Mouse (Mus musculus) heart, adult 2 months (tissue): ENCODE results near the gene Stag3.

Source experiments
- CTCF ChIP-seq: fragments of 200-600 bp; IDR thresholded peaks from 2 replicates; pipeline ENCODE4 v1.8.1; 2022; ENCODE audit warnings: antibody characterized with exemption, mild to moderate bottlenecking, moderate library complexity
- EP300 ChIP-seq: fragments of 200-500 bp; IDR thresholded peaks from 2 replicates; pipeline ENCODE4 v1.6.1; 2011; ENCODE audit warnings: low read depth, low read length, control low read depth; ENCODE audit not compliant: insufficient read depth

- TF ChIP-seq EP300 (no peak), CTCF (peak; percentile 29)
These were observed 3.5 kb downstream of the Stag3 start for GRCm38 (mm10) chr5:138283540-138283939.
